Mouse (Mus musculus) kidney, embryonic 14.5 days (tissue): ENCODE results near the gene Tmem216. TPM values are rescaled to one million over a fixed set of nuclear protein-coding genes. Genes with fewer than 3 reads are reported as not detected.

Experiments
- ATAC-seq: fragments of 200-750 bp; cut with Nextera tagmentation; 2 replicates; pipeline ENCODE4 v1.8.0; 2017; ENCODE audit warnings: moderate number of reproducible peaks, mild to moderate bottlenecking, moderate TSS enrichment, moderate library complexity; ENCODE audit not compliant: low FRiP score, low TSS enrichment
- H3K27ac ChIP-seq: fragments of 300-500 bp; sonication (generic); 2 replicates; pipeline ENCODE4 v1.5.1; 2014; ENCODE audit warnings: low read depth, mild to moderate bottlenecking, low read length, moderate library complexity, mixed read lengths
- H3K27me3 ChIP-seq: fragments of 300-500 bp; sonication (generic); 2 replicates; pipeline ENCODE4 v1.6.1; 2014; ENCODE audit warnings: mild to moderate bottlenecking, low read length; ENCODE audit not compliant: control insufficient read depth, insufficient read depth
- H3K36me3 ChIP-seq: fragments of 300-500 bp; sonication (generic); 2 replicates; pipeline ENCODE4 v1.6.1; 2014; ENCODE audit warnings: low read length, mixed read lengths; ENCODE audit not compliant: control insufficient read depth, insufficient read depth
- H3K4me1 ChIP-seq: fragments of 300-500 bp; sonication (generic); 2 replicates; pipeline ENCODE4 v1.6.1; 2014; ENCODE audit warnings: low read length, mixed read lengths; ENCODE audit not compliant: control insufficient read depth, insufficient read depth
- H3K4me2 ChIP-seq: fragments of 300-500 bp; sonication (generic); replicated peaks from 2 replicates; pipeline ENCODE4 v1.6.1; 2014; ENCODE audit warnings: low read depth, mild to moderate bottlenecking, low read length
- H3K4me3 ChIP-seq: fragments of 300-500 bp; sonication (generic); 2 replicates; pipeline ENCODE4 v1.5.1; 2014; ENCODE audit warnings: mild to moderate bottlenecking, low read length
- H3K9ac ChIP-seq: fragments of 300-500 bp; sonication (generic); 2 replicates; pipeline ENCODE4 v1.6.1; 2014; ENCODE audit warnings: low read depth, mild to moderate bottlenecking, low read length, moderate library complexity
- H3K9me3 ChIP-seq: fragments of 300-500 bp; sonication (generic); 2 replicates; pipeline ENCODE4 v1.6.1; 2016; ENCODE audit warnings: low read length; ENCODE audit not compliant: control insufficient read depth
- WGBS: fragments of 180-500 bp; shearing (Covaris S2); extraction: QIAGEN DNeasy Blood & Tissue Kit; methylation state at CpG from one replicate; pipeline ENCODE4 v1.1.7; 2014; 5-methylcytosine and 5-hydroxymethylcytosine counted together
- polyA plus RNA-seq: library from polyadenylated mRNA; unstranded; fragments of >200 nt; fragmentation: Nextera tagmentation; extraction: Ambion mirVana; gene quantifications from 2 replicates; pipeline ENCODE4 v1.2.1, GENCODE M21; 2014

The Tmem216 gene
- 57.6 and 67.5 TPM in 2 replicates for polyA plus RNA-seq

GRCm38 (mm10) chr19:10555624-10556510, at the start of gene Tmem216:
TSS of gene Tmem216 (minus strand) at chr19:10556238.
- WGBS = 1% methylated on average over 43 of the region's 43 CpGs
- H3K27ac ChIP-seq = no peak within 1 kb of the TSS; the same call in 1 of the 2 replicates
- no peaks in the 10 kb centered on the region for H3K9me3 ChIP-seq
- peaks cover 10% of the 10 kb centered on the region; the same call in 1 of the 2 replicates for H3K4me1 ChIP-seq
- H3K36me3 ChIP-seq = peaks cover 10% of the 10 kb centered on the region
- peak; percentile 98 for ATAC-seq
- H3K27me3 ChIP-seq = no peaks in the 10 kb centered on the region
- peak within 1 kb of the TSS; percentile 63 for H3K4me3 ChIP-seq
- peak within 1 kb of the TSS; percentile 72 for H3K9ac ChIP-seq
- peak within 1 kb of the TSS; percentile 59 for H3K4me2 ChIP-seq

- H3K36me3 ChIP-seq = peaks cover 34% of the 10 kb centered on the region
- H3K27ac ChIP-seq = peak within 1 kb of the TSS; percentile 92
- peak within 1 kb of the TSS; percentile 93 for H3K9ac ChIP-seq
- ATAC-seq = peak; percentile 97
- H3K27me3 ChIP-seq = no peaks in the 10 kb centered on the region
- peak within 1 kb of the TSS; percentile 65 for H3K4me2 ChIP-seq
- peak within 1 kb of the TSS; percentile 89 for H3K4me3 ChIP-seq
- no peaks in the 10 kb centered on the region for H3K9me3 ChIP-seq
- H3K4me1 ChIP-seq = peaks cover 26% of the 10 kb centered on the region; the same call in 1 of the 2 replicates
- under 1% methylated on average over 49 of the region's 49 CpGs for WGBS
These were observed 49.4 kb upstream of the Tmem216 start, which contains the start of the genes Ddb1 and Tkfc for GRCm38 (mm10) chr19:10605293-10605900. TSS of gene Ddb1 (plus strand) at chr19:10605327. TSS of gene Tkfc (minus strand) at chr19:10605654.

- no peaks in the 10 kb centered on the region for H3K27me3 ChIP-seq
- 31% methylated on average over 3 of the region's 3 CpGs for WGBS
- no peaks in the 10 kb centered on the region for H3K9me3 ChIP-seq
- peak overlapping the region; percentile 92 for H3K27ac ChIP-seq
- peak overlapping the region; percentile 89 for H3K4me3 ChIP-seq
- ATAC-seq = no peak
- H3K9ac ChIP-seq = peak overlapping the region; percentile 93
- peaks cover 28% of the 10 kb centered on the region for H3K36me3 ChIP-seq
- H3K4me2 ChIP-seq = peak overlapping the region; percentile 65
- H3K4me1 ChIP-seq = peaks cover 26% of the 10 kb centered on the region; the same call in 1 of the 2 replicates
These were observed 48.5 kb upstream of the Tmem216 start for GRCm38 (mm10) chr19:10604534-10604933.

- Histone ChIP-seq H3K9me3 (no peaks in the 10 kb centered on the region), H3K4me2 (no peak overlapping the region), H3K9ac (peak overlapping the region; percentile 93; the same call in 1 of the 2 replicates), H3K4me3 (no peak overlapping the region; the same call in 1 of the 2 replicates), H3K36me3 (peaks cover 22% of the 10 kb centered on the region), H3K27me3 (no peaks in the 10 kb centered on the region), H3K27ac (peak overlapping the region; percentile 92; the same call in 1 of the 2 replicates), H3K4me1 (peaks cover 26% of the 10 kb centered on the region; the same call in 1 of the 2 replicates)
- WGBS = 75% methylated on average over 18 of the region's 18 CpGs
- no peak for ATAC-seq
These were observed 47.9 kb upstream of the Tmem216 start for GRCm38 (mm10) chr19:10603660-10604523.

GRCm38 (mm10) chr19:10602787-10603186, 46.7 kb upstream of the Tmem216 start:
- 3% methylated on average over 9 of the region's 9 CpGs for WGBS

GRCm38 (mm10) chr19:10602247-10602769, 46.3 kb upstream of the Tmem216 start:
- peak; percentile 20; the same call in 1 of the 2 replicates for ATAC-seq
- peak overlapping the region; percentile 31 for H3K4me3 ChIP-seq
- 7% methylated on average over 6 of the region's 6 CpGs for WGBS
- H3K27me3 ChIP-seq = no peaks in the 10 kb centered on the region
- H3K9me3 ChIP-seq = no peaks in the 10 kb centered on the region
- peak overlapping the region; percentile 44 for H3K4me2 ChIP-seq
- H3K9ac ChIP-seq = peak overlapping the region; percentile 63
- H3K36me3 ChIP-seq = peaks cover 6% of the 10 kb centered on the region
- H3K27ac ChIP-seq = peak overlapping the region; percentile 92
- H3K4me1 ChIP-seq = peaks cover 22% of the 10 kb centered on the region; the same call in 1 of the 2 replicates

More at GRCm38 (mm10) chr19:10602787-10603186, 46.7 kb upstream of the Tmem216 start:
- peak; percentile 55 for ATAC-seq
- Histone ChIP-seq H3K27me3 (no peaks in the 10 kb centered on the region), H3K4me3 (peak overlapping the region; percentile 31), H3K4me2 (peak overlapping the region; percentile 44), H3K36me3 (peaks cover 11% of the 10 kb centered on the region), H3K27ac (peak overlapping the region; percentile 92), H3K9ac (peak overlapping the region; percentile 63), H3K9me3 (no peaks in the 10 kb centered on the region), H3K4me1 (peaks cover 26% of the 10 kb centered on the region; the same call in 1 of the 2 replicates)

GRCm38 (mm10) chr19:10599648-10600047, 43.6 kb upstream of the Tmem216 start:
- H3K36me3 ChIP-seq = peaks cover 13% of the 10 kb centered on the region; the same call in 1 of the 2 replicates
- ATAC-seq = no peak
- H3K4me1 ChIP-seq = peaks cover 16% of the 10 kb centered on the region; the same call in 1 of the 2 replicates
- H3K4me2 ChIP-seq = no peak overlapping the region
- H3K9me3 ChIP-seq = no peaks in the 10 kb centered on the region
- 91% methylated on average over 2 of the region's 2 CpGs for whole genome bisulfite sequencing
- H3K27me3 ChIP-seq = no peaks in the 10 kb centered on the region
- no peak overlapping the region for H3K27ac ChIP-seq
- H3K4me3 ChIP-seq = no peak overlapping the region
- H3K9ac ChIP-seq = no peak overlapping the region

- H3K4me2 ChIP-seq = no peak overlapping the region
These were observed 42.1 kb upstream of the Tmem216 start for GRCm38 (mm10) chr19:10598188-10598587.

More at GRCm38 (mm10) chr19:10598188-10598587, 42.1 kb upstream of the Tmem216 start:
- no peak for ATAC-seq
- H3K4me1 ChIP-seq = 0 out of 2 replicates have a peak, but pooled peaks cover 6% of the 10 kb centered on the region
- H3K27me3 ChIP-seq = no peaks in the 10 kb centered on the region
- H3K9ac ChIP-seq = no peak overlapping the region
- H3K27ac ChIP-seq = no peak overlapping the region
- WGBS = 39% methylated on average over 3 of the region's 3 CpGs
- H3K9me3 ChIP-seq = no peaks in the 10 kb centered on the region
- H3K4me3 ChIP-seq = no peak overlapping the region
- H3K36me3 ChIP-seq = peaks cover 20% of the 10 kb centered on the region; the same call in 1 of the 2 replicates
